Mouse (Mus musculus) megakaryocyte, embryonic 14.5 days (primary cell): ENCODE measurements at regions not wholly inside any gene's neighbourhood (a gene's known extent, or its start where the extent isn't known, plus 50 kb on each side); places are given as distances from the start of the nearest gene placed in this dataset.

Experiments
- H3K27me3 ChIP-seq: replicated peaks from 2 replicates; pipeline ENCODE3; 2012; ENCODE audit warnings: inconsistent platforms
- H3K36me3 ChIP-seq: replicated peaks from 2 replicates; pipeline ENCODE3; 2012; ENCODE audit warnings: low read length, inconsistent platforms, mixed read lengths
- H3K4me1 ChIP-seq: 2 replicates; pipeline ENCODE4 v1.6.1; 2012; ENCODE audit warnings: inconsistent platforms
- H3K4me3 ChIP-seq: replicated peaks from 2 replicates; pipeline ENCODE3; 2012; ENCODE audit warnings: moderate library complexity, mild to moderate bottlenecking, inconsistent platforms
- H3K9me3 ChIP-seq: 2 replicates; pipeline ENCODE4 v1.6.1; 2012; ENCODE audit warnings: inconsistent platforms
- FLI1 ChIP-seq: IDR thresholded peaks from 2 replicates; pipeline ENCODE4 v1.6.1; 2012; ENCODE audit warnings: low read length, inconsistent platforms, mixed read lengths
- GATA1 ChIP-seq: IDR thresholded peaks from 3 replicates; pipeline ENCODE4 v1.6.1; 2012; ENCODE audit warnings: mixed read lengths, low read length, inconsistent platforms, borderline replicate concordance

DNA sequence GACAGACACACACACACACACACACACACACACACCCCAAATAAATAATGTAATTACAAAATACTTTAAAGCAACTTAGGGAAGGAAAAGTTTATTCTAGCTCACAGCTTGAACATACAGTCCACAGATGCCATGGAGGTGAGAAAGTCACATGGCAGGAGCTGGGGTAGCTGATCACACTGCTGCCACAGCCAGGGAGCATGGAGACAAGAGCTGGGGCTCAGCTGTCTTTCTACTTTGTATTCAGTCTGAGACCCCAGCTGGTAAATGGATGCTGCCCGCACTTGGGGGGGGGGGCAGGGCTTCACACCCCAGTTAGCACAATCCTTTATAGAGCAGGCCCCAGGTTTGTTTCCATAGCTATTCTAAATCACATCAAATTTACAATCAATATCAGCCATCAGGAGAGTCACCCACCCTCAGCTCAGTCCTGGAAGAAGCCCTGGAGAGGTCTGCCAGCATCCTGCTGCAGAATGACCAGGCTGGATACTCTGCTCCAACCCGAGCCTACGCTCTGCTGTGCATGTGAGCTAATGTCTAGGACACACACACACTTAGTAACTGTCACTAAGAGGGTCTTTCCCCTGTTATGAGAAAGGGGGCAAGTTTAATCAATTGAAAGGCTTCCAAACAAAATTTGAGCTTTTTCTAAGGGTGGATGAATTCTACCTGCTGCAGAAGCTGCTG, 184.3 kb upstream of the Tle3 start:
- H3K4me3 ChIP-seq, result no peak overlapping the region

DNA sequence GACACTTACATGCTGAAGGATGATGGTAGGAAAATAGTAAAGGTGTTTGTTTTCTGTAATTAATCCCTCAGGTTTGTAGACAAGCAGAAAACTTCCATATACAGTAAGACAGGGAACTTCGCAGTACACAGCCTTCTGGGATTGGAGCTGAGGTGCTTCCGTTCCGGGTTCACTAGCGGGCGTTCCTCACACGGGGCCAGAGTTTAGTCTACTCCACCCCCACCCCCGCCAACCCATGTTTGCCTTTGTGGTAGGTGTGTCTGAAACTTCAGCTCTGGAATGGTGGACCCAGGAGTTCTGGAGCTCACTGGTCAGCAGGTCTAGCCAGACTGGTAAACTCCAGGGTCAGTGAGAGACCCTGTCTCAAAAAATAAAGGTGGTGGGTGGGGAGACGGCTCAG, 182.9 kb upstream of the Tle3 start:
- H3K36me3 ChIP-seq, result no peaks in the 10 kb centered on the region
- H3K4me3 ChIP-seq, result no peak overlapping the region
- TF ChIP-seq GATA1 (no peak), FLI1 (no peak)
- peaks cover 6% of the 10 kb centered on the region; the same call in 1 of the 2 replicates for H3K4me1 ChIP-seq
- H3K9me3 ChIP-seq, result peaks cover 8% of the 10 kb centered on the region; the same call in 1 of the 2 replicates
- peaks cover 49% of the 10 kb centered on the region for H3K27me3 ChIP-seq

More for the DNA sequence above, 184.3 kb upstream of the Tle3 start:
- Histone ChIP-seq H3K27me3 (peaks cover 54% of the 10 kb centered on the region), H3K36me3 (no peaks in the 10 kb centered on the region), H3K4me1 (peaks cover 6% of the 10 kb centered on the region; the same call in 1 of the 2 replicates), H3K9me3 (peaks cover 8% of the 10 kb centered on the region; the same call in 1 of the 2 replicates)
- no peak for TF ChIP-seq FLI1

DNA sequence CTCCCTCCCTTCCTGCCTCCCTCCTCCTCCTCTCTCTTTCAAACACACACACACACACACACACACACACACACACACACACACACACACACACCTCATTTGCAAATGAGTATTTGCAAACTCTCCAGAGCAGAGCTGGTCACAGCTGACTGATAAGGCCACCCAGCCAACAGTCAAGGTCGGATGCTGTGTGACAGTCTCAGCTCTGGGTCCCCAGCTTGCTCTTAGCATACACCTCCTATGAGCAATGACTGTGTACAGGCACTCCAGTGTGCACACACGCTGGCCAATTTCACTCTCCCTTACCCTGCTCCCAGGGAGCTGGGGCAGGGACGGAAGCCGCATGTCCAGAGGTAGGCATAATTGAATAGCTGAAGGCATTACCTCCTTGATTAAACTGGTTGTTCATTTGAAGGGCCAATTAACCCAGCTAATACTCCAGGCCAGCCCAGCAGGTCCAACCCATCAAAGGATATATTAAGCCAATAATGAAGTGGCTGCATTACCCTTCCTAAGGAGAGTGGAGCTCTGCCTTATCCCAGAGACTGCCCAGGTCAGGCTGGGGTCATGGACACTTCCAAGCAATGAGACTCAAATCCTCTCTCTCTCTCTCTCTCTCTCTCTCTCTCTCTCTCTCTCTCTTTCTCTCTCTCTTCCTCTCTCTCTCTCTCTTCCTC, 173.0 kb upstream of the Tle3 start:
- H3K4me1 ChIP-seq, result no peaks in the 10 kb centered on the region
- H3K27me3 ChIP-seq, result peaks cover 66% of the 10 kb centered on the region
- no peaks in the 10 kb centered on the region for H3K36me3 ChIP-seq
- TF ChIP-seq FLI1, result no peak
- TF ChIP-seq GATA1, result no peak
- no peak overlapping the region for H3K4me3 ChIP-seq
- H3K9me3 ChIP-seq, result no peaks in the 10 kb centered on the region

DNA sequence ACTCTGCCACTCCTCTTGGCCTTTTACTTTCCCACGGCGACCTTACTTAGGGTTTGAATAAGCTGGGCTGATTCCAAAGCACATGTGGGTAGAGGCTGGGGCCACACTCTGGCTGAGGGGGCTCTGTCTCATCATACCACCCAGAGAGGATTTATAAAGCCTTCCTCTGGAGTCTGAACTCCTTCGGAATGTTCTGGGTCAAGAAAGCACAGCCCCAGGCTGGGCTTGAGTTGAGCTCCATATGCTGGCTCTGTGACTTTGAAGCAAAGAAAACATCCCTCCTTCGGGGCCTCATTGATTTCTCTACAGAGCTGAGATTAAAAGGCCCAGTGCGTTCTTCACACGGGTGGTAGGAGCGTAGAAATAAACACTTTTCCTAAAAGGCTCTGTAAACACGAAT, 172.3 kb upstream of the Tle3 start:
- H3K4me1 ChIP-seq, result no peaks in the 10 kb centered on the region
- H3K27me3 ChIP-seq, result peaks cover 65% of the 10 kb centered on the region
- H3K9me3 ChIP-seq, result no peaks in the 10 kb centered on the region
- no peak overlapping the region for H3K4me3 ChIP-seq
- no peaks in the 10 kb centered on the region for H3K36me3 ChIP-seq
- TF ChIP-seq GATA1 (no peak), FLI1 (no peak)

DNA sequence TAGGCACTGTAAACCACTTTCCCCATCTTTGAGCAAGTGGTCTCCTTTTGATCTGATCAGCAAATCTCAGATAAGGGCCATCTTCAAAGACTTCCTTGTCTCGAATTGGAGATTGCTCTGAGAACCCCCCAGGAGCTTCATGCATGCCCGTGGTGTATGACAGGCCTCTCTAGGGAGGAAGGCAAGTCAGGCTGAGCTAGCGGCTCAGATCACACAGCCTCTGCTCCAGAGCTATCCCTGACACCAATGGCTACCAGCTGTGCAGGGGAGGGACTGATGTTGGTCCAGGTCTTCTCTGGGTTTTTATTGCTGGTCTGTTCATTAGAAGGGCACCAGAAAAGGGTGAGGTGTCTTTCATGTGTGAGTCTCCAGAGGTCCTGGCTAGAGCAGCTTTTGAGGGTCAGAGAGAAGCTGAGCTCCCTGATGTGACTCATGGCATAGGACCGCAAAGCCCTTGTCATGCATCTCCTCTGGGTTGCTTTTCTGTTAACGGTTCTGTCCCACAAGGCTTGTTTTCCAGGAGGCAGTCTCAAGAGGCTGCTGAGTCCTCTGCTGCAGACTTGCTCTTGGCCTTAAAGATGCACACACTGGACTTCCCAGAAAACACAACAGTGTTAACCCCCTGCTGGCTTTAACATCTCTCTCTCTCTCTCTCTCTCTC, 171.7 kb upstream of the Tle3 start:
- TF ChIP-seq GATA1, result no peak
- TF ChIP-seq FLI1, result no peak
- Histone ChIP-seq H3K9me3 (no peaks in the 10 kb centered on the region), H3K4me1 (no peaks in the 10 kb centered on the region), H3K36me3 (no peaks in the 10 kb centered on the region), H3K4me3 (no peak overlapping the region), H3K27me3 (peaks cover 64% of the 10 kb centered on the region)

DNA sequence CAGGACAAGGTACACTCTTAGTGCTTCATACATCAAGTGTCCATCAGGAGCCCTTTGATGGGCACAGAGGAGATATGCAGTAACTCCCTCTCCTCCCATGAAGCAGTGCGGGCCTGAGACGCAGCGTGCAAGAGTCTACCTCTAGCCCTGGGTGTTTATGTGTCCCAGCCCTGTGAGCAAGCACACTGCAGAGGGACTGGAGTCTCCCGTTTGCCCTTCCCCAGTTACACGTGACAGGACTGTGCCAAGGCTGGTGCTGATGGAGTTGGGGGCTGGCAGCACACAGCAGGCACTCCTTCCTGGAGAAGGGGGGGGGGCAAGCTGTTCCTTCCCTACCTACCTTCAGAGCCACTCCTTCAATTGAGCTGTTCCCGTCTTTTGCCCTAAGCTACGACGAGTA, 167.1 kb upstream of the Tle3 start:
- H3K36me3 ChIP-seq, result no peaks in the 10 kb centered on the region
- H3K4me3 ChIP-seq, result no peak overlapping the region
- no peaks in the 10 kb centered on the region for H3K4me1 ChIP-seq
- H3K27me3 ChIP-seq, result peaks cover 64% of the 10 kb centered on the region
- TF ChIP-seq GATA1, result no peak
- TF ChIP-seq FLI1, result no peak
- peaks cover 5% of the 10 kb centered on the region; the same call in 1 of the 2 replicates for H3K9me3 ChIP-seq

DNA sequence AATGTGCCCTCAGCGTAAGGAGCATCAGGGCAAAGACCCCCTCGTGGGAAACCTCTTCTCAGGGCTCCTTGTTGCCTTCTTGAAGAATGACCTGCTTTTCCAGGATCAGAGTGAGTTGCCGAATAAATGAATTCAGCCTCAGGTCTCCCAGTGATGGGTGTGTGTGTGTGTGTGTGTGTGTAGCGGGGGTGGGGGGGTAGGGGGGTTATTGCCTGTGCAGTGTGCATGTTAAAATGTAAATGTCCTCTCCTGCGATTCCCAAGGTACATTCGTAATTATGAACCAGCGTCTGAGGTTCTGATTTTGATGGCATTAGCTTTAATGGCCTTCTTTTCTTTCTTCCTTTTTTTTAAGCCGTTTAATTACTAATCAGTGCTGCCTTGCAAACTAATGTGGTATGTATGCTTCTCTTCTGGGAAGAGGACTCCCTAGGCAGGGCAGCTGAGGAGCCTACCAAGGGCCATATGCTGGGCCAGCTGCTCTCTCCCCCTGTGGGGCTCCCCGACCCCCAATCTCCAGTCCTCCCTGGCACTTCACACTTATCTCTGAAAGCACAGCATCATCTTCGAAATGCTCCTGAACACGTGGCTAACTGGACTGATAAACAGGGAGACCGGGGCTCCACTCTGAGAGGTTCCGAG, 165.3 kb upstream of the Tle3 start:
- no peak overlapping the region for H3K4me3 ChIP-seq
- peaks cover 67% of the 10 kb centered on the region for H3K27me3 ChIP-seq
- TF ChIP-seq GATA1, result no peak
- TF ChIP-seq FLI1, result no peak
- H3K9me3 ChIP-seq, result peaks cover 5% of the 10 kb centered on the region; the same call in 1 of the 2 replicates
- H3K4me1 ChIP-seq, result no peaks in the 10 kb centered on the region
- no peaks in the 10 kb centered on the region for H3K36me3 ChIP-seq

DNA sequence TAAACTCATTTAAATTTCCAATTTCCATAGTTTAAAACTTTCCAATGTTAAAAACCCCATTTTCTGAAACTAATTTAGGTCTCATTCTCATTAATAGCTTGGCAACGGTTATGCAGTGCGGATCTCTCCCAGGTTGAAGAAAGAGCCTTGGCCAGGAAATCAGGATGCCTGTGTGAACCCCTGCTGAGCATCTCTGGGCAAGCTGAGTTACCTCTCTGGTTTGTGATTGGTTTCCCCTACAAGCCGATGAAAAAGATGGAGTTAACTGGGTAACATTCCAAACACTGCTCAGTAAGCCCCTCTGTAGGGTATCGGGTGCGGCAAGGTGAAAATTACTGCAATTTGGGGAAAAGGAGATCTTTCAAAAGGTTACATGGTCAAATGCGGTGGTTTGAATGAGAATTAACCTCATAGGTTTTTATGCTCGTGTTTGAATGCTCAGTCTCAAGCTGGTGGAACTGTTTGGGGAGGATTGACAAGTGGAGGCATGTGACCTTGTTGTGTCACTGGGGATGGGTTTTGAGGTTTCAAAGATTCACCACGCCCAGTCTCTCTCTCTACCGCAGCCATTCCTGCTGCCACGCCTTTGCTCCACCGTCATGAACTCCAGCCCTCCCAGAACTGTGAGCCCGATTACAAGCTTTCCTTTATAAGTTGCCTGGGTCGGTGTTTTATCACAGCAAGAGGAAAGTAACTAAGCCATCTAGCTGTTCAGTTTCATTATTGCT, 164.6 kb upstream of the Tle3 start:
- no peak for TF ChIP-seq FLI1
- no peak for TF ChIP-seq GATA1
- Histone ChIP-seq H3K36me3 (no peaks in the 10 kb centered on the region), H3K4me3 (no peak overlapping the region), H3K27me3 (peaks cover 74% of the 10 kb centered on the region), H3K4me1 (no peaks in the 10 kb centered on the region), H3K9me3 (peaks cover 5% of the 10 kb centered on the region; the same call in 1 of the 2 replicates)

DNA sequence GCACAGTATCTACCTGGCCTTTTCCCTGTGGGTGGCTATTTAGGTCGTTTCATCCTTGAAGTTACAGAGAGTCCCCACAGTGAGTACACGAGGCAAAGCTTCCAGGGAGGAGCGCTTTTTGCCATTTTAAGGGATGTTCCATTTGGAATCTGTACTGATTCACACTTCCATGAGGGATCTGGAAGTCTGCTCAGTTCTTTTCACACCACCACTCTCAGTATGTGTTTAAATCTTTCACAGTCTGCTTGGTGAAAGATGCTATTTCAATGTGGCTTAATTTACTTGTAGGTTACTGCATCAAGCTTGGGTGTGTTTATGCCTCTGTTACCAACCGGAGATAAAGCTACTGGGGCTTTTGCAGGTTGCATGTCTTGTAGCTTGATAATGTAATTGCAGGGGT, 160.5 kb upstream of the Tle3 start:
- TF ChIP-seq GATA1, result no peak
- TF ChIP-seq FLI1, result no peak
- peaks cover 72% of the 10 kb centered on the region for H3K27me3 ChIP-seq
- H3K36me3 ChIP-seq, result no peaks in the 10 kb centered on the region
- peaks cover 5% of the 10 kb centered on the region; the same call in 1 of the 2 replicates for H3K9me3 ChIP-seq
- H3K4me3 ChIP-seq, result no peak overlapping the region
- no peaks in the 10 kb centered on the region for H3K4me1 ChIP-seq
